Mouse (Mus musculus) yolk sac, embryonic 10.5 days (tissue): ENCODE measurements around the gene Gen1.

Source experiments
- DNase-seq: peaks from one replicate; pipeline ENCODE4 v3.0.0-alpha.2; 2017; ENCODE audit warnings: low spot score

Gene Gen1

GRCm38 (mm10) chr12:11265382-11266281 lies at the start of gene Gen1, which contains the start of gene Smc6:
Gene Gen1, minus strand, starts transcription at chr12:11265801.
Gene Smc6, plus strand, starts transcription at chr12:11265886.
- peak; percentile 98 for DNase-seq

DNA sequence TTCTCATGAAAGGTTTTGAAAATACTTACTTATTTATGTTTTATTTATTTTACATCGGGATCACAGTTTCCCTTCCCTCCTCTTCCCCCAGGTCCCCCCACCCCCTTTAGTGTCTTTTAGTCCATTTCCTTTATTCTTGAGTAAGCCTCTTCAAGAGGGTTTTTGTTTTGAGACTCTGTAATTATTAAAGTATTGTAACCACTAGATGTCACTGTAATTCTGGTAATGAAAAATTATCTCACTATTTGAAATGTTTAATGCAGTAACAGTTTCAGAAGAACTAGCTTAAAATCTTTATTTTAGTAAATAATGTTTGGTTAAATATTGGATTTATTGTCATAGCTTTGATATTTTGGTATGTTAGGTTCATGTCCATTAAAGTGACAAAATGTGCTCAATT lies 48.2 kb upstream of the Gen1 start:
- no peak for DNase-seq

DNA sequence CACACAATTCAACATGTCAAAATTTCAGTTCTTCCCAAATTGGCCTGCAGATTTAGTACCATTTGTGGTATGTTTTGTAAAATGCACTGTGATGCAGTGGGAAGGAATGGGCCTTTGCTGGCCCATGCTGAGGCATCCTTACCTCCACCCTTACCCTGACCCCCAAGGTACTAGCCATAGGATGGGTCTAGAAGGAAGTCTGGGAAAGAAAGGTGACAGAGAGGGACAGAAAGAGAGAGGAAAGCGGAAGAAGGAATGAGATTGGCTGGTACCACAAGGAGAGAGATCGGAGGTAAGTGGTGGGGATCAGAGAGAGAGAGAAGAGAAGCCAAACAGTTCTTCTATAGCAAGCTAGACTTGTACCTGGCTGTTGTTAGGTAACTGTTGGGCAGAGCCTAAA lies 45.5 kb upstream of the Gen1 start:
- DNase-seq, result no peak

- DNase-seq, result no peak
Measured at GRCm38 (mm10) chr12:11306753-11307645, 41.4 kb upstream of the Gen1 start.

DNA sequence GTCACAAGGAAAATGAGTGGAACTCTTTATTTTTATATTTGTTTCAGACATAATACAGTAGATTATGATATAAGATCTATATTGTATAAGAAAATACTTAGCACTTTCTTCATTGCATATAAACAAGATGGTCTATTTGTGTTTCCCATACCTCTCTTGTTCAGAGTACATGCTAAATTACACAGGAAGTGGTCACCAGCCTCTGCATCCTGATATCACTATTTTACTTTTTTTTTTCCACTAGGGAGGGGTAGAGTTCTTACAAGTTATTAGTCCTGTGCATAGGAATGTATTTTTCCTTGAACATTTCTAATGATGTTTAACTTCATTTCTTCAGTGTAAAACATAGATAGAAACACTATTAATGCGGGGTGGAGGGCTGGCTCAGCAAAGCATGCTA lies 35.3 kb upstream of the Gen1 start:
- DNase-seq, result no peak

DNA sequence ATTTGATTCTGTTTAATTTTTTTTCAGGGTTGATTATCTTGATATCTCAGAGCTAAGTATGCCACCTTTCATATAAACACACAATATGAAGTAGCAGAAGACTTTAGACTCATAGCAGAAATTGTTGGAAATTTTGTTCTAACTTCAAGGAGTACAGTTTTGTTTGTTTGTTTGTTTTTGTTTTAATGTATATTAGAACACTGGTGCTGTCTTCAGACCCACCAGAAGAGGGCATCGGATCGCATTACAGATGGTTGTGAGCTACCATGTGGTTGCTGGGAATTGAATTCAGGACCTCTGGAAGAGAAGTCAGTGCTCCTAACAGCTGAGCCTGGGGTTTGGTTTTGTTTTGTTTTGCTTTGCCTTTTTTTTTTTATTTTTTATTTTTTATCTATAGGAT lies 20.8 kb upstream of the Gen1 start:
- no peak for DNase-seq

DNA sequence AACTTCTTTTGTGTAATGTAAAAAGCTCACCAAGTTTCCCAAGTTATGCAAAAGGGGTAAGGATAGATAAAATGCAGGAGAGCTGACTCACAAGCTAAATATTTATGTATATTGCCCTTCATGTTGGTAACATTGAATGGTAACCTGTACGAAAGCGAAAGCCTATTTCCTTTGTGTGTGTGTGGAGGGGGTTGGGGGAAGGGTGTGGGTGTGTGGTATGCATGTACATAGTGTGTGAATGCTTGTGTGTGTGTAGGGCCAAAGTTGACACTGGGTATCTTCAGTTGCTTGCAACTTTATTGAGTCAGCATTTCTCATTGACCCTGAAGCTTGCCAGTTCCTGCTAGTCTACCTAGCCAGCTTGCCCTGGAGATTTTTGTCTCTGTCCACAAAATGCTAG lies 16.0 kb upstream of the Gen1 start:
- no peak for DNase-seq

- no peak for DNase-seq
Measured at GRCm38 (mm10) chr12:11279886-11280285, 14.3 kb upstream of the Gen1 start.

GRCm38 (mm10) chr12:11277207-11277606 lies 11.6 kb upstream of the Gen1 start:
- DNase-seq, result no peak

DNA sequence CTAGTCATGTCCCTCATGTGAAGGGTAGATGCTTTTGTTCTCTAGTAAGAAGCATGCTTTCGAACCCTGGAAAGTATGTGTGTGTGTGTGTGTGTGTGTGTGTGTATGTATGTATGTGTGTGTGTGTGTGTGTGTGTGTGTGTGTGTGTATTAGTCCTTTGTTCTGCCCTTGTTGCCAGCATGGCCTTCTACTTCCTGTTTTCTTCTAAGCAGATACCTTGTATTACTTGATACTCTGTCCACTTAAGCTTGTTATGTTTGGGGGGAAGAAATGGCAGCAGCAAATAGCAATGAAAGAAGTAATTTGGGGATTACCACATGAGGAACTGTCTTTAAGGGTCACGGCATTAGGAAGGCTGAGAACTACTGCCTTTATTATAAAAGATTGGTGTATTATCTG lies 11.0 kb upstream of the Gen1 start:
- DNase-seq, result no peak

- no peak for DNase-seq
Measured at GRCm38 (mm10) chr12:11273185-11273584, 7.6 kb upstream of the Gen1 start.

GRCm38 (mm10) chr12:11272568-11272967 lies 7.0 kb upstream of the Gen1 start:
- no peak for DNase-seq

DNA sequence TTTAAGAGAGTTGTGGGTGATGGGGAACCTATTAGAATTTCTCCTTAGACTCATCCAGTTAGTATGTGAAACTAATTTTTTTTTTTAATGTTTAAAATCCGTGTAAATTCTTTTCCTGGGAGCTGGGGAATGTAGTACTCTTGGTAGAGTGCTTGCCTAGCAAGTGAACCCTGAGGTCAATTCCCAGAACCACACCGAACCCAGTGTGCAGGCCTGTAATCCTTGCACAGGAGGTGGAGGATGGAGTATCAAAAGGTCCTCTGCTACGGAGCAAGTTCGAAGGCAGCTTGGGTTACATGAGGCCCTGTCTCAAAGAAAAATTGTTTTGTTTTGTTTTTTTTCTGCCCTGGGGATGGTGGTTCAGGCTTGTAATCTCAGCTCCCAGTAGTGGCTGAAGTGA lies 1.4 kb upstream of the Gen1 start:
- DNase-seq, result peak; percentile 9

DNA sequence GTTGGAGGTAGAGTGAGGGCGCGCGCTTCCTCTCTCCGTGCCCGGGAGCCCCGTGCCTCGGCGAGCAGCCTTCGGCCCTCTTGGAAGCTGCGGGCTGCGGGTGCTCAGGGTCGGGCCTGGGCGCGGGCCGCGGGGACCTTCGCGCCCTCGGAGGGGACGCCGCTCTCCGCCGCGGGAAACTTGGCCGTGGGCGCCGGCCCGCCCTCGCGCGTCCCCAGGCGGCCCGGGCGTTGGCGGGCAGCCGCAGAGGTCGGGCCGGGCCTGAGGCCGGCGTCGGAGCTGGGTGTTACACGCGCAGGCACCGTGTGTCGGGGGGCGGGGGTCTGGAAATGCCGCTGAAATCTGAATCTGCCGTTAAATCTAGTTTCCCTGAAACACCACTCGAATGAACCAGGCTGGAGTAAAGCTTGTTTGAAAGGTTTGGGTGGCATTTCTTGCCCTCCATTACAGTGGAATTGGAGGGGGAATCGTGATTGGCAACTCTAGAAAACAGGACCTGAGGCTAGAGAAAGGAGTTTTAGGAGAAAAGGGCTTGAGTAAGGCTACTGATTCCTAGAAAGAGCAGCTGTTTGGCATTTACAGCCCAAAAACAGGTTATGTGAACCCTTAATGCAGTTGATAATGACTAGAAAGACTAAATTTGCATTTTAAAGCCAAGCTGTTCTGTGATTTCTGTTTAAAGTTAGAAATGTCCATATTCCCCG lies 833 bp upstream of the Gen1 start:
- no peak for DNase-seq

DNA sequence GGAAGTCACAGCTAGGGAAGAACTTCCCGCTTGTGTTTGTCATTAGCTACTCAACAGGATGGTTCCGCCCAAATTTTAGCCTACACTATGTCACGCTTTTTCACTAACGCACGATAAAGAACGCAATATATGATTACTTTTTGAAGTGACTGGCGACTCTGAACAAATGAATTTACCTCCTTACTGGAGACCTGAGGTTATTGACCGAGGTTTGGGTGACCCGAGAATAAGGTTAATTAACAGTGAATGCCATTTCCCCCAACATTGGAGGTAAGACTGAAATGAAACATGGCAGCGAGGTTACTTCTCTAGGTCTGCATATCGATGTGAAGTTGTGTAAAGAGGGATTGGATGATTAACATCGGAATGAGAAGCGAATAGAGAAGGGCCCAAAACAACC lies 706 bp downstream of the Gen1 start:
- peak; percentile 19 for DNase-seq

GRCm38 (mm10) chr12:11250322-11250721 lies 15.3 kb downstream of the Gen1 start:
- DNase-seq, result no peak

- DNase-seq, result no peak
Measured at GRCm38 (mm10) chr12:11247460-11247859, 18.1 kb downstream of the Gen1 start.

DNA sequence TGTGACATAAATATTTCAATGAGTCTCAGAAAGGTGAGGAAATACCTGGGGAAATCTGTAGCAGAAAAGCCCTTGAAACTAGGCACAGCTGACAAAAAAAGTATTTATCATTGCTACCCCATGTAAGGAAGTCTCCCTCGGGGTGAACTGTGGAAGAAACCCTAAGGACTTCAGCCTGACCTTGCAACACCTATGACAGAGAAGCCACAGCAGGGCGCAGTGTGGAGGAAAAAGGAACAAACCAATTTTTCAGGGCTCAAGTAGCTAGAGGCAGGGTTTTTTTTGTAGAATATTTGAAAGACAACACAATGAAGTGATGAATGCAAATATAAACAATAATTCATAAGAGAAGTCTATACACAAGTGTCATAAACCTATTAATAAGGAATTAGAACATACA lies 29.6 kb downstream of the Gen1 start:
- DNase-seq, result no peak

DNA sequence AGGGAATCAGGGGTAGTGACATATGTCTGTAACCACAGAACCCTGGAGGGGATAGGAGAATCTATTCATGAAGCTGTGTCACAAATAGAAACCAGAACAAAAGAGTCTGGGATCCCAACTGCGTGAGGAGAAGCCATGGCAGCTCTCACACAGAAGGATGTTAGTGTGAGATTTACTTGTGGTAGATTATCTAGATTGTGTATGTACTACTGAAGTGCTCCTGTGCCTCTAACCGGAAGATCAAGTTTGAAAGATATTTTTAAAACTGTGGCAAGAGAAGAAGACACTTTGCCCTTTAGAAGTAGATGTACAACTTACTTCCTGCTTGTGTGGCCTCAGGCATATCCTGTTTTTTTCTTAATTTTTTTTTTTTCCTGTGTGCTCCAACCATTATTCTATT lies 35.3 kb downstream of the Gen1 start:
- DNase-seq, result no peak

GRCm38 (mm10) chr12:11226529-11227268 lies 38.9 kb downstream of the Gen1 start:
- DNase-seq, result no peak

DNA sequence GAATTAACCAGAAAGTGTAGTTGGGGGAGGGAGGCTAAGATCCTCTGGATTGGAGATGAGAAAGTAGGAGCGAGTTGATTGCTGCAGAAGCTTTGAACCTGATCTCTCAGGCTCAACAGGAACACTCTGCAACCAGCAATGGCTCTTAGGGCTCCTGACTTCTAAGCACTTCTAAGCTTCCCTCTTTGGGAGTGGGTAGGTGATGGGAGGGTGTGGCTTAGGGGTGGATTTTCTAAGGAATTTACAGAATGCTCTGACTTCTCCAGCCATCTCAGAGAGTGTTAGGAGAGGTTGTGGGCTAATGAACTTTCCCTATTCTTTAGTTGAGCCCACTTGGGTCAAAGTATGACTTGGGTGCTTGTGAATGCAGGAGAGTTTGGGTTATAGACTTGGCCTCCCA lies 39.5 kb downstream of the Gen1 start:
- DNase-seq, result no peak

DNA sequence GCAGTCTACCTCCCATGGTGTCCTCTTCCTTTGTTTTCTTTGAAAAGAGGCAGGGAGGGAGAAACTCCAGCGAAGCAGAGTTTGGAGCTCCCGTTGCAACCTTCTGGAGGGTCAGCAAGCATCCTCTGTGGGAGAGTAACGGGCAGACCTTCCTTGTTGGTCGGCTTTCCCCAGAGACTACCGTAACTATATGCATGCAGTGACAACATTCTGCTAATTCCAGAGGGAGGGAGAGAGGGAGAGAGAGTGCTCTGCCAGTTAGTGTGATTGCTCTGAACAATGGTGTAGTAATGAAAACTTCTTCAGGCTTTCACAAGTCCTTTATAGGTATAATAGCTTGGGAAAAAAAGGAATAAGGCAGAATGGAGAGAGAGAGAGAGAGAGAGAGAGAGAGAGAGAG lies 40.9 kb downstream of the Gen1 start:
- DNase-seq, result no peak
